Mouse (Mus musculus) heart, adult 9 months (tissue): ENCODE measurements at regions not wholly inside any gene's neighbourhood (a gene's known extent, or its start where the extent isn't known, plus 50 kb on each side); places are given as distances from the start of the nearest gene placed in this dataset.

Experiments used
- DNase-seq, 2 experiments: peaks; one replicate each; pipeline ENCODE4 v3.0.0; 2022; ENCODE audit warnings: low spot score in 2 of 2

- DNase-seq = no peak
These were observed 186.6 kb downstream of the Rybp start for GRCm38 (mm10) chr6:100100565-100101133.

- DNase-seq = no peak
These were observed 190.7 kb downstream of the Rybp start for GRCm38 (mm10) chr6:100096393-100097125.

DNA sequence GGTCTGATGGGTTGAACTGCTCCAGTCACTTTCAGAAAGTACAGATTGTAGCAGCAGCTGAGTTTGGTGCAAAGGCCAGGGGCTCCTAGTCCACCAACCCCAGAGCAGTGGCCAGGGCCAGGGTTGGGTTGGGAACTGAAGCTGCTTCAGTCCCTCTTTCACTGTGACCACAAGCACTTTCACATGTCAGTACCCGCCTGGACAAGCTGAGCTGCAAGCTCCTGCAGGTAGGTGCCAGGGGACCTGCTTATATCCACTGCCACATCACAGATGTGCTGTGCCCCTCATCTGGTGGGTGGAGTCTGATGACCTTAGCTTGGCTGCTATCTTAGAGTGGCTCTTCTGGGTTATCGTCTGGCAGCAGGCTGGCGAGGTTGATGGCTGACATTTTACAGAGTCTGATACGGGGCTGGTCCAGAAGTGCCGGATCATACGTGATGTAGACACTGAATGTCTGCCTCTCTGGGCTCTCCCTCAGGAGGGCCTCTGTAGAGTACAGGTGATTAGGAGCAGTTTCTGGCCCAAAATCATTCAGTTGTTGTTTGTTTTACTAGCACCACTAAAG, 192.6 kb downstream of the Rybp start:
- DNase-seq = no peak

DNA sequence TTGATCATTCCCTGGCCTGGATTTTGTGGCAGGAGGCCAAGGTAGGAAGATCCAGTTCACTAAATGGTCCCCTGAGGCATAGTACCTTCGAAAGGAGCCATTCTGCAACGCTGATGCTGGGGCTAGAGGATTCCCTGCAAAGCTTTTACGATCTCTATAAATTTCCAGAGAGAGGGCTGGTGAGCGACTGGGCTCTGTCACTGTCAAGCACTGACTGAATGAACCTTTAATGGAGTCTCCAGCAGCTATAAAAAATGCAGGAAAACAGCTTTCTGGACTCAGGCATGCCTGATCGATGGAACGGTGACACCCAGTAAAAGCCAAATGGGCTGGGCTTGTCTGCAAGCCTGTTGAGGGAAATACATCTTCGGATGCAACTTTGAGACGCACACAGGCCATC, 194.4 kb downstream of the Rybp start:
- no peak for DNase-seq

DNA sequence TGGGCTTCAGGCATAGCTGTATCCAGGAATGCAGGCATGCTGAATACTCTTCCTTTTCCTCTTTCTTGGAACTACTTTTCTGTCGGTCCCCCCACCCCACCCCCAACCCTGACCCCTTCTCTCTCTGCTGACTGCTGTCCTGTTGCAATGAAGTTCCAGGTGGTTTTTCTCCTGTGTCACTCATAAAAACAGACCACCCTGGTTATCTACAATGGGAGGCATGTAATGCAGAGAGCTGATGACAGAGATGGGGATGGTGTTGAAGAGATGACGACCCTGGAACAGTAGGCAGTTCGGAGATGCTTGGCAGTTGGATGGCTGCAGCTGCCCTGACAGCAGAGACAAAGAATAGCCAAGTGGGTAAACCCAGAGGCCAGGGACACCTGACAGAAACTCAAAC, 195.5 kb downstream of the Rybp start:
- DNase-seq = no peak

- no peak for DNase-seq
These were observed 198.7 kb downstream of the Rybp start for GRCm38 (mm10) chr6:100088576-100088975.

DNA sequence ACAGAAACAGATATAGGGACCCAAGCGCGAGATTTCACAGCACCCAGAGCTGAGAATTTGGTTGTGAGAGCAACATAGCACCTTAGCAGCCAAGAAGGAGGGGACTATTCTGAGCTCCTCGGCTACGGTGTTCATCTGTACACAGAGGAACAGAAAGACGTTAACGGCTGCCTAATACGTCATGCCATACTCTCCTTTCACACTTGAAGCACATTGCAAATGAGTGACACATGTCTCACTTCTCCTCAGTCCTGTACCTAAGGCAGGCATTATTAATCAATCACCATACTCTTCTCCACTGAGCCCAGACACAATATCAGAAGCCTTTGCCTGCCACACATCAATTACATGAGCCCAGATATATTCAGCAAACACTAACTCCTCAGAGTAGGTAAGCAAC, 200.5 kb downstream of the Rybp start:
- no peak for DNase-seq

DNA sequence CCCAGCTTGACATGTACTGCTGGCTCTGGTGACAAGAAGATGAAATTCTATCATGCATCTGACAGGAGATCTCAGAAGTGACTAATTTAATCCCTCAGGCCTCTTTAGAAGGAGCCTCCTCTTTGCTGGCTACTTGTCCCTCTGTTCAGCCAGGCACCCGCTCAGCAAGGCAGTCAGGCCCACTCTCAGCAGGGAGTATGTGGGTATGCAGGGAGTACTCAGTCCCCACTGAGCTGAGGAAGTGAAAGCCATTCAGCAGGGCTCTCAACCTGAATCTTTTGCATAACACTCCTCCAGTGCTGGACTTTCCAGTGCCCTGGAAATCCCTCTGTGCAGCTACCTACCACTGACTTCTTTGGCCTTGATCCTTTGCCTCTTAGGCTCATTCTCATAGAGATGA, 201.3 kb downstream of the Rybp start:
- no peak for DNase-seq

- DNase-seq = no peak
These were observed 203.3 kb downstream of the Rybp start for GRCm38 (mm10) chr6:100083868-100084477.

DNA sequence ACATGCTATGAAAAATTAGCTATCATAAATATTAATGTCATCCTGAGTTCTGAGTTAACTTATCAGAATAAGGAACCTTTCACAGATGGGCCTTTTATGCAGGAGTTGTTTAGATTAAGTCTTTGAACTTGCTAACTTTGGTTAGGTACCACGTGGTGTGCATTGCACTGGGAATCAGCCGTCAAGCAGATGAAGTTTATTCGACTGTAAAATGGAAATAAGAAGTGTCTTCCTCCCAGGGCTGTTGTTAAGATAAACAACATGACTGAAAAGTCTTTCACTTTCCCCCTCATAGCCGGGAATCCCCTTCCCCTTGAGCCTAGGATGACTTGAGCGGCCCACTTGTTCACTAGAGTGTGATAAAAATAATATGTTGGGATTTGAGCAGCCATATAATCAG, 204.2 kb downstream of the Rybp start:
- no peak for DNase-seq

DNA sequence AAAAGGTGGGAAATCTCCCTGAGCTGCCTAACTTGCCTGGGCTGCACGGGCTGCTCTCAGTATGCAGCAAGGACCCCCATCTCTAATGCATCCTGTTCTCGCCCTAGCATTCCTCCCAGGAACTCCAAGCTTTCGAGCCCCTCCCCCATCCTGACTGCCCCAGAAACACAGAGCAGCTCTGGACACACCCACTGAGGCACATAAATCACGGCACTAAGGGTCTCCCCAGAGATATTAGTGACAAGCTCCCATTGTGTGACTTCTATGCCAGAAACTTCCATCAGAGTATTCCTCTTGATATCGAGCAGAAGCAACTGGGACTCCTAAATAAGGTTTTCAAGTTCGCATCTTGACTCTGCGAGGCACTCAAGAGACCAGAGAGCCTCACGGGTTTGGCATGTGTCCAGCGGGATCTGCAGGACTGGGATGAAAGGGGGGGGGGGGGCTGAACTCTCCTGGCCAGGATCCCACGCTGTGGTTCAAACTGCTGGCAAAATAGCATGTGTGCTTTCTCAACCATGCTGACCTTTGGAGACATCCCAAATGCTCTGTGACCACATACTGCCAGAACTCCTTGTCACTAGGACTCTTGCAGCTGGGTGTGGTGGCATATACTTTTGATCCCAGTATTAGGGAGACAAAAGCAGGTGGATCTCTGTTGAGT, 212.5 kb downstream of the Rybp start:
- DNase-seq = peak; percentile 4 to 32

DNA sequence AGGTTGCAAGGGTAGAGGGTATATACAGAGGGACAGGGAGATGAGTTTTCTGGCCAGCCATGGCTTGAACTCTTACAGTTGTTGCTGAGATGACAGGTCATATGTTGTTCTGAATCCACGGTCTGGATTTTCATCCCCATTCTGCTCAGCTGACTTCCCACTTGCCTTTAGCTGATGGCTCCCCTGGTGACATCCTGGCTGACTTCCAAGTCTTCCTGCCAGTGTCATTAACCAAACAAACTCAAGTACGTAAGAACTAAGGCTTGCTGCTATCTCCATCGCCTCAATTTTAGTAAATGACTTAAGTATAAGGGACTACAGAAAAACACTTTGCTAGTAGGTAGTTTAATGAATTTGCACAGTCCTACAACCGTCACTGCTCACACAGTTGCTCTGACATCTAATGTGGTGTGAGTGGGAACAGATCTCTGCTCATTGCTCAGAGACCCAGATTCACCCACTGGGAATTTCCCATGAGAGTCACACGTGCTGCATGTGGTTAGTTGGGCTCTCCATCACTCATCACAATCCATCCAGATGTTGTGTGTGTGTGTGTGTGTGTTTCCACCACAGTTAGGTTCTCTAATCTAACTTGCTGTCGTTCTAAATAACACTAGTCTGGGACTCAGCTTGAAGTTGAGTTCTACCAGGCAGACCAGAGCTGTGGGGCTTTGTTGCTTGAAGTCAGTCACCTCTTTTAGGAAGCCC, 214.9 kb downstream of the Rybp start:
- no peak for DNase-seq

DNA sequence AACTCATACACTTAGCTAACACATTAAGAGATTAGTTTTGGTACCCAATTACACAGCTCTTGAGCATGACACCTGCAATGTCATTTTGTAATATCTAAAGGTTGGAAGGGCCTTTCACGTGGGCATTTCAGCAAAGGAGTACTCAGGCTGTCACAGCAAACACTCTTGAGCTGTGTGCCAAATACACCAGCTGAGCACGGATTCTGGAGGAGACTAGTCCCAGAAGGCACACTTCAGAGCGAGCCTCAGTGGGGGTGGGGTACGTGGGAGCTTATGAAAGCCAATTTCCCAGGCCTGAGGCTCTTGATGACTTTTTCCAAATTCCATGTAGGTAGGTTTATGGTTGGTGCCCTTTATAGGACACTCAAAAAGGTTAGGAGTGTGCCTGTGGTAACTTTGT, 218.1 kb downstream of the Rybp start:
- DNase-seq = no peak

GRCm38 (mm10) chr6:100067273-100067672, 220.0 kb downstream of the Rybp start:
- no peak for DNase-seq

GRCm38 (mm10) chr6:100065586-100065985, 221.7 kb downstream of the Rybp start:
- DNase-seq = no peak

DNA sequence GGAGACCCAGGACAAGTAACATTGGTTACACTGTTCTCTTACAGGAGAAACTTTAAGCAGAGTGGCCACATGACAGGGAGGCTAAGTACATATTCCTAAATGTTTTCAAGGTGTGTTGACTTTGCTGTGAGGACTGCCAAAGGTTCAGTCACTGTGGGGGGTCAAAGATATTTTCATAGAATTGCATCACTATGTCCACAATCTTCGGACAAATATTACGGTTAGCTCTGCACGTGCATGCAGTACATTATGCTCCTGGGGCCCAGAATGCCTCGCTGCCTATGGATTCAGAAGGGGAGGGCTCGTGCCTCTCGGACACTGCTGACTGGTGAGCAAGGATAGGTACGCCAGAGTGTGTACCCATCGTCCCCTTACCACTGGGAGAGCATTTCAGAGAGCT, 224.3 kb downstream of the Rybp start:
- no peak for DNase-seq

DNA sequence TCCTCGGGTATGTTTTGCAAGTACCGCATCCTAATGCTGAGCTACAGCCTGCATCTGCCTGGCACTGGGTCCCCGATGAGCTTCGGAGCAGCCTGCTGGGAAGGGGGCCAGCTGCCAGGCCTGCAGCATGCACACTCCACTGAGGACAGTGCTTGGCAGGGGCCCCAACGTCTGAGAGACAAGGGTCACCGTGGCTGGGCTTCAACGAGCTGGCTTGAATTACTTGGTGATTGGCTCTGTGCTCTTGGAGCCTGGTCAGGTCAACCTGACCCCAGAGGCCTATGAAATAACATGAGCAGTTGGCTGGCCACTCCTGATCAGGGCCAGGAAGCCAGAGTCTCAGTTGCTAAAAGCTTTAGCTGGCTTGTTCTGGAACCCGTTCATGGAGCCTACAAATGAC, 227.5 kb downstream of the Rybp start:
- peak; percentile 86 to 90 for DNase-seq

DNA sequence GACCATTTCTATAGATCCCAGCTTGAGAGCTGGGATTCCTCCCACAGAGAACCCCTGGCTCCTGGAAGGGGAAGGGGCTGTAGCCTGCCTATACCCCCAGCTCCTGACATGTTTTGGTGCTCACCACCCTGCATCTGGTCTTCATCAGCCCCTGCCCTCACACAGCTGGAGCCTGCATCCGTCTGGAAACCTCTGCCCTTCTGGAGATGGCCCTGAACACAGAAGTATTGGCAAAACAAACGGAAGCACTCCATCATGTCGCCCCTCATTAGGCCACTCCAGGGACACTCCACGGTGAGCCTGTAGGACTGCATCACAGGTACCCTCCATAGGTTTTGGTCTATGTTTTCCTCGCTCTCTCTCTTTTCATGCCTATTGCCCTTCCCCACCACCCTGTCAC, 231.3 kb downstream of the Rybp start:
- DNase-seq = no peak

- peak; percentile 24 to 46 for DNase-seq
These were observed 234.1 kb downstream of the Rybp start for GRCm38 (mm10) chr6:100052955-100053795.

GRCm38 (mm10) chr6:100052406-100052805, 234.9 kb downstream of the Rybp start:
- peak; percentile 13 to 39 for DNase-seq

DNA sequence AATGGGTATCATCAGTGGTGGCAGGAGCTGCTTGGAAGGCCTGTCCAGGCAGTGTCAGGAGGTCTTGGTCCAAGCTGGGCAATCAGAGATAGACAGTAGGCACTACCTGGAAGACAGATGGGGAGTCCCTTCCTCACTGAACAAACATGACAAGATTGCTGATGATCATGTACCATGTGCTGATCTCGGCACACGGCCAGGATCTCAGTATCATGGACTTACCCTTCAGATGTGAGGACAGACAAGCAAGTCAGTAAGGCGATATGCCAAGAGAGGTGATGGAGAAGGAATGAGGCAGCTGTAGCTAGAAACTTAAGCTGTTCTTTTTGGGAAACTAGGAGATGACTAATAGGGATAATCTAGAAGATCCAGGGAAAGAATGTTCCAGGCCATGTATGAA, 238.2 kb downstream of the Rybp start:
- DNase-seq = no peak
